Mouse (Mus musculus) midbrain, embryonic 16.5 days (tissue): ENCODE data around the gene Tmem186. TPM values are rescaled to one million over a fixed set of nuclear protein-coding genes. Genes with fewer than 3 reads are reported as not detected.

Source experiments
- ATAC-seq: fragments of 200-750 bp; cut with Nextera tagmentation; 2 replicates; pipeline ENCODE4 v1.8.0; 2017; ENCODE audit warnings: moderate TSS enrichment
- H3K27ac ChIP-seq: fragments of 300-500 bp; sonication (generic); 2 replicates; pipeline ENCODE4 v1.5.1; 2014; ENCODE audit warnings: mild to moderate bottlenecking, low read length, mixed read lengths
- H3K27me3 ChIP-seq: fragments of 300-500 bp; sonication (generic); 2 replicates; pipeline ENCODE4 v1.6.1; 2014; ENCODE audit warnings: low read depth, low read length, mixed read lengths; ENCODE audit not compliant: control insufficient read depth, insufficient read depth
- H3K36me3 ChIP-seq: fragments of 300-500 bp; sonication (generic); 2 replicates; pipeline ENCODE4 v1.6.1; 2014; ENCODE audit warnings: mild to moderate bottlenecking, low read length, moderate library complexity, mixed read lengths; ENCODE audit not compliant: control insufficient read depth, insufficient read depth
- H3K4me1 ChIP-seq: fragments of 300-500 bp; sonication (generic); 2 replicates; pipeline ENCODE4 v1.6.1; 2014; ENCODE audit warnings: mild to moderate bottlenecking, low read length, mixed read lengths; ENCODE audit not compliant: control insufficient read depth, insufficient read depth
- H3K4me2 ChIP-seq: fragments of 300-500 bp; sonication (generic); 2 replicates; pipeline ENCODE4 v1.6.1; 2014; ENCODE audit warnings: mild to moderate bottlenecking, low read length, mixed read lengths
- H3K4me3 ChIP-seq: fragments of 300-500 bp; sonication (generic); 2 replicates; pipeline ENCODE4 v1.5.1; 2014; ENCODE audit warnings: low read depth, mild to moderate bottlenecking, low read length, moderate library complexity, mixed read lengths
- H3K9ac ChIP-seq: fragments of 300-500 bp; sonication (generic); 2 replicates; pipeline ENCODE4 v1.6.1; 2014; ENCODE audit warnings: low read depth, low read length, mixed read lengths
- H3K9me3 ChIP-seq: fragments of 300-500 bp; sonication (generic); replicated peaks from 2 replicates; pipeline ENCODE4 v1.6.1; 2014; ENCODE audit warnings: mild to moderate bottlenecking, low read length, mixed read lengths; ENCODE audit not compliant: control insufficient read depth, poor library complexity, severe bottlenecking
- WGBS: fragments of 180-500 bp; shearing (Covaris S2); extraction: QIAGEN DNeasy Blood & Tissue Kit; methylation state at CpG from one replicate; pipeline ENCODE4 v1.1.7; 2014; 5-methylcytosine and 5-hydroxymethylcytosine counted together
- polyA plus RNA-seq: library from polyadenylated mRNA; unstranded; fragments of >200 nt; fragmentation: Nextera tagmentation; extraction: Ambion mirVana; gene quantifications from 2 replicates; pipeline ENCODE4 v1.2.1, GENCODE M21; 2015

The Tmem186 gene
- polyA plus RNA-seq, 1 experiment from 2014 or later: 23.3 TPM

DNA sequence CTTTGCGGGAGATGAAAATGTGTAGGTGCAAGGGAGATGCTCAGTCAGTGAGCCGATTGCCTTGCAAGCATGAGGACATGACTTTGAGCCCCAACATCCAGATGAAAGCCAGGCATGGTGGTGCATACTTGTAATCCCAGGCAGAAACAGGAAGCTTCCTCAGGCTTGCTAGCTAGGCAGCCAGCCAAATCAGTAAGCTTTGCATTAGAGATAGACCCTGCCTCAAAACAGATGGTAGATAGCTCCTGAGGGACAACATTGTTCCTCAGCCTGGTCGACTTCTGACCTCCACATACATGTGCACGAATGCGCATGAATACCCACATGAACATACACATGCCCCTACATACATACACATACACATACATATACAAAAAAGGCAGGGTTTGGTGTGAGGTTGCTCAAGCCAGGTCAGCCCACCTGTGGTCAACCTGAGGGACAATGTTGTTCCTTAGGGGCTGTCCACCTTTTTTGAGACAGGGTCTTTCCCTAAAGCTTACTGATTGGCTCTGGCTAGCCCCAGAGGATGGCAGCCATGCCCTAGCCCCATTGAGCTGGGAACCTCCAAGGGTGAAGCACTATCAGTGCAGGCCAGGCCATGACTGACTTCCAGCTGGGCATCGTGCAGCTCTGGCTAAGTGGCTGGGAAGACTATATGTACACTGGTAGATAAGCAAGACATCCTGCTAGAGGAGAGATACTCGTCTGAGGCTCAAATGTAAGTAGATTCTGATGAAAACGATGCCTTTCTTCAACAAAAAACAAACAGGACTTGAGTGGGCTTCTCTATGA is 25.1 kb downstream of the Tmem186 start:
- Histone ChIP-seq H3K36me3 (peaks cover 5% of the 10 kb centered on the region; the same call in 1 of the 2 replicates), H3K9ac (no peak overlapping the region), H3K27me3 (no peaks in the 10 kb centered on the region), H3K4me2 (no peak overlapping the region), H3K27ac (no peak overlapping the region), H3K9me3 (no peaks in the 10 kb centered on the region), H3K4me3 (no peak overlapping the region), H3K4me1 (no peaks in the 10 kb centered on the region)
- no peak for ATAC-seq
- WGBS: 92% methylated on average over 8 of the region's 8 CpGs

- no peaks in the 10 kb centered on the region for H3K27me3 ChIP-seq
- 84% methylated on average over 3 of the region's 3 CpGs for WGBS
- no peak for ATAC-seq
- H3K9ac ChIP-seq: no peak overlapping the region
- no peaks in the 10 kb centered on the region for H3K4me1 ChIP-seq
- H3K36me3 ChIP-seq: peaks cover 7% of the 10 kb centered on the region; the same call in 1 of the 2 replicates
- H3K4me3 ChIP-seq: no peak overlapping the region
- H3K9me3 ChIP-seq: no peaks in the 10 kb centered on the region
- H3K4me2 ChIP-seq: no peak overlapping the region
- H3K27ac ChIP-seq: no peak overlapping the region
Measured at GRCm38 (mm10) chr16:8610397-8610796, 27.1 kb downstream of the Tmem186 start.

DNA sequence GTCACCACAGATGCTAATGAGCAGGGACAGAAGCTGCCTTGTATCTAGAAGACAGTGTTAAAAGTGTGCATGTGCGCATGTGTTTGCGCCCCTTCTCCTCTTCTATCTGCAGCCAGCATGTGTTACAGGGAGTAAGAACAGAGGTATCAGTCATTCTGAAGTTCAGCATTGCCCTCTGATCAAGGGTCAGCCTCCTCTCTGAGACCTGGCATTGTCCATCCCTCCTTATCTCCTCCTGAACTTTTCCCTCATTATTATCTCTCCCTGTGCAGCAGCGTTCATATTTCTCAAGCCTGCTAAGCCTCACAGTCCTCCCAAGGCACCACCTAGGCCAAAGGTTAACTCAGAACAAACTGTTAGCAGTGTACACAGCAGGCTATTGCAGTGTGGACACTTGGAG is 33.7 kb downstream of the Tmem186 start:
- Histone ChIP-seq H3K4me2 (no peak overlapping the region), H3K9me3 (no peaks in the 10 kb centered on the region), H3K9ac (no peak overlapping the region), H3K27ac (no peak overlapping the region), H3K4me3 (no peak overlapping the region), H3K36me3 (peaks cover 8% of the 10 kb centered on the region), H3K27me3 (no peaks in the 10 kb centered on the region), H3K4me1 (no peaks in the 10 kb centered on the region)
- ATAC-seq: no peak
- 86% methylated on average over 3 of the region's 3 CpGs for WGBS

DNA sequence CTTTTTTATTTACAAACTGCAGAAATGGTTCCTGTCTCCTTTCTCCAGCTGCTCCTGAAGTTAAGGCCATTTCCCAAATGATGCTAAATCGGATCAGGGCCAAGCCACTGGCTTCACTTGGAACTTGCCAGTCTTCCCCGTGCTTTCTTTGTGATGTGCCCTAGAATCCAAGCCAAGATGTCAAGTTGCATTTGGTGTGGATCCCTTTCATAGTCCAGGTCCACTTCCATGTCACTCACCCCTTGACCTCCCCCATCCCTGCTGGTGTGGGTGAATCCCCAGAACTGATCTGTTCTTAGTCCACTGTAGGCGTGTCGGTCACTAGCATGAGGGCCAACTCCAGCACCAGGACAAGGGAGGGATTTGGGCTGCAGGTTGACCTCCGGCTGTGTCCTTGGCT is 40.0 kb downstream of the Tmem186 start:
- no peak overlapping the region for H3K9ac ChIP-seq
- H3K4me1 ChIP-seq: no peaks in the 10 kb centered on the region
- H3K4me2 ChIP-seq: no peak overlapping the region
- no peak overlapping the region for H3K4me3 ChIP-seq
- no peak for ATAC-seq
- H3K27me3 ChIP-seq: no peaks in the 10 kb centered on the region
- H3K36me3 ChIP-seq: peaks cover 4% of the 10 kb centered on the region; the same call in 1 of the 2 replicates
- no peaks in the 10 kb centered on the region for H3K9me3 ChIP-seq
- 87% methylated on average over 5 of the region's 5 CpGs for WGBS
- H3K27ac ChIP-seq: no peak overlapping the region

DNA sequence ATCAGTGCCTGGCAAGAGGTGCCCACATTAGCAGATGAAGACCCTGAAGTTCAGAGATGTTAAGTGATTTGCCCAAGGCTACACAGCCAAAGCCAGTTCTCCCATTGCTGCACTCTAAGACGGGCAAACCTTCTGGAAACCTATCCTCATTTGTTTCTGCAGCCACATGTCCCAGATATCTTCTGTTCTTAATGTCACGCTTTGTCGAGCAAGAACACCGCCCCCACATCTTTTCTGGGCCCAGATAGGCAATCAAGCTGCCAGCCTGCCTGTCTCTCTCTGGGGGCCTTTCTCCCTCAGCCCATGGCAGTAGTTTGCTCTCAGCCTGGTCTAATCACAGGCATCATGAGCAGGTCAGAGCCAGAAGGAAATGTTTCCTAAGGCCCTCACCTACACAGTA is 41.2 kb downstream of the Tmem186 start:
- no peak overlapping the region for H3K27ac ChIP-seq
- H3K4me1 ChIP-seq: no peaks in the 10 kb centered on the region
- no peaks in the 10 kb centered on the region for H3K9me3 ChIP-seq
- 60% methylated on average over 4 of the region's 4 CpGs for WGBS
- 0 out of 2 replicates have a peak, but pooled peaks cover 2% of the 10 kb centered on the region for H3K36me3 ChIP-seq
- H3K4me3 ChIP-seq: no peak overlapping the region
- no peaks in the 10 kb centered on the region for H3K27me3 ChIP-seq
- no peak overlapping the region for H3K4me2 ChIP-seq
- ATAC-seq: no peak
- no peak overlapping the region for H3K9ac ChIP-seq

DNA sequence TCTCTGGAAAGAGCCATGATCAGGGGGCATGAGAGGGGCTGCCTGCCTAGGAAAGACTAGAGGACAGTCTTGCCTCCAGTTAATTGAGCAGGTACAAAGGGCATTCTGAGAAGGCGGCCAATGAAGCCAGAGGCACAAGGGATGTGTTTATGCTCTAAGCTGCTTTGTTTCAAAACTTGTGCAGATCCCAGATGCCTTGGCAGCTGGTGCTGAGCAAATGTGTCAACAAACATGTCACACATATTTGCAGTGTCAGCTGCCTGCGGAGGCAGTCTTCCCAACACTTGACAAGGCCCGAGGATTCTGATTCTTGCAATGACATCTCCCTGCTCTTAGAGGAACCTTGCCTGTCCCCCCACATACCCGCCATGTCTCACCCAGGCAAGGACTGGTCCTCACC is 42.1 kb downstream of the Tmem186 start:
- no peak overlapping the region for H3K27ac ChIP-seq
- 81% methylated on average over 4 of the region's 4 CpGs for WGBS
- no peaks in the 10 kb centered on the region for H3K9me3 ChIP-seq
- no peak overlapping the region for H3K4me3 ChIP-seq
- no peaks in the 10 kb centered on the region for H3K4me1 ChIP-seq
- no peak for ATAC-seq
- no peak overlapping the region for H3K9ac ChIP-seq
- H3K4me2 ChIP-seq: no peak overlapping the region
- 0 out of 2 replicates have a peak, but pooled peaks cover 2% of the 10 kb centered on the region for H3K36me3 ChIP-seq
- no peaks in the 10 kb centered on the region for H3K27me3 ChIP-seq

- Histone ChIP-seq H3K4me1 (no peaks in the 10 kb centered on the region), H3K9ac (no peak overlapping the region), H3K27ac (no peak overlapping the region), H3K9me3 (no peaks in the 10 kb centered on the region), H3K36me3 (peaks cover 34% of the 10 kb centered on the region), H3K4me2 (no peak overlapping the region), H3K27me3 (no peaks in the 10 kb centered on the region), H3K4me3 (no peak overlapping the region)
- 74% methylated on average over 5 of the region's 5 CpGs for WGBS
- ATAC-seq: no peak
Measured at GRCm38 (mm10) chr16:8585056-8585455, 52.5 kb downstream of the Tmem186 start.

GRCm38 (mm10) chr16:8584248-8584647 is 53.3 kb downstream of the Tmem186 start:
- Histone ChIP-seq H3K9me3 (no peaks in the 10 kb centered on the region), H3K4me1 (no peaks in the 10 kb centered on the region), H3K9ac (no peak overlapping the region), H3K27me3 (no peaks in the 10 kb centered on the region), H3K4me3 (no peak overlapping the region), H3K4me2 (no peak overlapping the region), H3K36me3 (peaks cover 28% of the 10 kb centered on the region), H3K27ac (no peak overlapping the region)
- no peak for ATAC-seq
- 58% methylated on average over 1 of the region's 1 CpGs for WGBS
